Mouse (Mus musculus): ENCODE results near the gene Tet3. TPM values are rescaled to one million over a fixed set of nuclear protein-coding genes. Genes with fewer than 3 reads are reported as not detected.

The Tet3 gene
- polyA plus RNA-seq, 1 experiment = 32.6 TPM

DNA sequence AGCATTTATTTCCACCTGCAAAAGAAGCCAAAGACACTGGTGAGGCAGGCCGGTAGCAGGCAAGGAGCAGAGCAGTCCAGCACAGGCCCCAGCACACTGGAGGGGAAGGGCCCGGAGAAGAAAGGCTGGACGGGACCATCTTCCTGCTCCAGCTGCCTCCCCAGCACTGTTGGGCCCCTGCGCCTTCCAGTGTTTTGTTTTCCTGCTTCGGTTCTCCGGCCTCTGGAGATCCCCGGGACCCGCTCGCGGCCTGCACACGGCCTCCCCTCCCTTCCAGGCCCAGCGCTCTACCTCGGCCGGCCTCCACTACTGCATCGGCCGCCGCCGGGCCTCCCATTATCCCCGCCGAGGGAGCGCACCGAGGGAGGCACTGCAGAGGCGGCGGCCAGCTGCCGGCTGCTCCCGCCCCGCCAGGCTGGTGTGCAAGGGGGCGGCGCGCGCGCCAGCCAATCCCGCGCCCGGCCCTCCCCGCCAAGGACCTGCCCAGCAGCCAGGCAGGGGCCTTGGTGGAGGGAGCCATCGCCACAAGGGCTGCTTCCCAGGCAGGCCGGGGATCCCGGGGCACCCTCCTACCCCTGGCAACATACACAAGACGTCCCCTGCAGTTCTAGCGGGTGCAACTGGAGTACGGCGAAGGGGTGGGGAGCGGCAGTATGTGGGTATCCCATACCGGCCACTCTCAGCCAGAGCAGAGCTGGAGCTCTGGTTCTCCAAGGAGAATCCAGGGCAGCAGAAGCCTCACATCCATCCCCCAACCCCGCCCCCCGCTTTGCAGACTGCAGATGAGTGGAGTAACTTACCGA is 17.4 kb downstream of the Tet3 start:
- DNase-seq = peak; percentile 80
- 2% methylated on average over 48 of the region's 48 CpGs for WGBS
- no peaks in the 10 kb centered on the region for H3K36me3 ChIP-seq (ENCODE audit: control insufficient read depth, insufficient read depth, low read length)

DNA sequence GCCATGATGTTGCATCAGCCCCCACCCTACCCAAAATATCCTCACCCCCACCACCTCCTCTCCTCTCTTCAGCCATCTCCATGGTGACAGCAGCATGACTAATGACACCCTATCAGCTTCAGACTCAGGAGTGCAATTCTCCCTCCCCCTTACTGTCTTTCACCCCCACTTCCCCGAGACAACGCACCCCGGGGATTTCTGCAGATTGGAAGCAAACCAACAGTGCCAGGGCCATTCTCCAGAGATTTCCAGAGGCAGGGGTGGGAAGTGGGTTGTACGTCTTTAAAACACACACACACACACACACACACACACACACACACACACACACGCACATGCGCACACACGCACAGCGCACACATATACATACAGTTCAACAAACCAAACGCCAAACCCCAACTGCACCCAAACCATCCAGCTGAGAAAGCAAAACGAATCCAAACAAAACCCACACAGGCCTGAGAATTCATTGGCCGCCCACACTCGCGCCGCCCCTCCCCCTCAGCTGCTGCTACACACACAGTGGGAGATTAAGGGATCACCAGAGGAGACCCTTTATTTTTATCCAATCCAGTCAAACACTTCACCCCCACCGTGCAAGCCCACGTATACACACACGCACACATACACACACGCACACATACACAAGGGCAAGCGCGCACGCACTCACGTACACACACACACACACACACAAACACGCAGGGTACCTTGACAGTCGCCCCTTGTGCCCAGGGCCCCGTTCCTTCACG is 18.2 kb downstream of the Tet3 start:
- H3K4me1 ChIP-seq (replicated peaks; ENCODE audit: control insufficient read depth, insufficient read depth, low read length) = peaks cover 49% of the 10 kb centered on the region
- no peaks in the 10 kb centered on the region for H3K36me3 ChIP-seq (ENCODE audit: control insufficient read depth, insufficient read depth, low read length)
- no peaks in the 10 kb centered on the region for H3K27me3 ChIP-seq (ENCODE audit: control insufficient read depth, insufficient read depth, low read length)
- TF ChIP-seq CTCF (IDR thresholded peaks at IDR 0.05; ENCODE audit: borderline replicate concordance, control insufficient read depth, extremely low read depth, insufficient read depth, low read length, poor library complexity) (no peak), POLR2A (IDR thresholded peaks at IDR 0.05; ENCODE audit: control insufficient read depth, extremely low read depth, insufficient read depth, low read length, poor library complexity) (no peak)
- DNase-seq = peak; percentile 52
- peak overlapping the region; percentile 66 for H3K4me3 ChIP-seq (ENCODE audit: control insufficient read depth, insufficient read depth, low read length)
- 29% methylated on average over 26 of the region's 26 CpGs for WGBS
- H3K27ac ChIP-seq (ENCODE audit: control insufficient read depth, insufficient read depth, low read length) = peak overlapping the region; percentile 30; the same call in 1 of the 2 replicates

More for the DNA sequence above, 17.4 kb downstream of the Tet3 start:
- H3K4me1 ChIP-seq (replicated peaks; ENCODE audit: control insufficient read depth, insufficient read depth, low read length) = peaks cover 49% of the 10 kb centered on the region
- peak overlapping the region; percentile 66 for H3K4me3 ChIP-seq (ENCODE audit: control insufficient read depth, insufficient read depth, low read length)
- no peaks in the 10 kb centered on the region for H3K27me3 ChIP-seq (ENCODE audit: control insufficient read depth, insufficient read depth, low read length)
- peak; percentile 41; the same call in 1 of the 2 replicates for TF ChIP-seq CTCF (IDR thresholded peaks at IDR 0.05; ENCODE audit: borderline replicate concordance, control insufficient read depth, extremely low read depth, insufficient read depth, low read length, poor library complexity)
- TF ChIP-seq POLR2A (IDR thresholded peaks at IDR 0.05; ENCODE audit: control insufficient read depth, extremely low read depth, insufficient read depth, low read length, poor library complexity) = peak; percentile 54; the same call in 1 of the 2 replicates
- H3K27ac ChIP-seq (ENCODE audit: control insufficient read depth, insufficient read depth, low read length) = peak overlapping the region; percentile 30; the same call in 1 of the 2 replicates

DNA sequence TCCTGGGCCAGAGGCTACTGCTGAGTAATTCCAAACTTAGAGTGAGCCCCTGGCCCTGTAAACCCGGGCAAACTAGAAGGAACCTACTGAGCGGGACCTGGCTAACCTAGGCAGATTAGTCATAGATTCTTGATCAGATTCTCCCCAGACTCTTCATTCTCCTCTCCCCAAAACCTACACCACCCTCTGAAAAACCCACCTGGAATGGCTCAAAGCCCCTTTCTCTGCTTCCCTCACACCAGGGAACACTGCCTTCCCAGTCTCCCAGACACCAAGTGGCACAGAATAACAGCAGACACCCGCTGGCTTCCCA is 18.7 kb downstream of the Tet3 start:
- DNase-seq = no peak
- TF ChIP-seq POLR2A (IDR thresholded peaks at IDR 0.05; ENCODE audit: control insufficient read depth, extremely low read depth, insufficient read depth, low read length, poor library complexity) = no peak
- TF ChIP-seq CTCF (IDR thresholded peaks at IDR 0.05; ENCODE audit: borderline replicate concordance, control insufficient read depth, extremely low read depth, insufficient read depth, low read length, poor library complexity) = no peak
- 79% methylated on average over 3 of the region's 3 CpGs for WGBS
- Histone ChIP-seq H3K27ac (ENCODE audit: control insufficient read depth, insufficient read depth, low read length) (no peak overlapping the region), H3K4me3 (ENCODE audit: control insufficient read depth, insufficient read depth, low read length) (peak overlapping the region; percentile 66; the same call in 1 of the 2 replicates), H3K27me3 (ENCODE audit: control insufficient read depth, insufficient read depth, low read length) (no peaks in the 10 kb centered on the region), H3K4me1 (replicated peaks; ENCODE audit: control insufficient read depth, insufficient read depth, low read length) (peaks cover 49% of the 10 kb centered on the region), H3K36me3 (ENCODE audit: control insufficient read depth, insufficient read depth, low read length) (no peaks in the 10 kb centered on the region)

DNA sequence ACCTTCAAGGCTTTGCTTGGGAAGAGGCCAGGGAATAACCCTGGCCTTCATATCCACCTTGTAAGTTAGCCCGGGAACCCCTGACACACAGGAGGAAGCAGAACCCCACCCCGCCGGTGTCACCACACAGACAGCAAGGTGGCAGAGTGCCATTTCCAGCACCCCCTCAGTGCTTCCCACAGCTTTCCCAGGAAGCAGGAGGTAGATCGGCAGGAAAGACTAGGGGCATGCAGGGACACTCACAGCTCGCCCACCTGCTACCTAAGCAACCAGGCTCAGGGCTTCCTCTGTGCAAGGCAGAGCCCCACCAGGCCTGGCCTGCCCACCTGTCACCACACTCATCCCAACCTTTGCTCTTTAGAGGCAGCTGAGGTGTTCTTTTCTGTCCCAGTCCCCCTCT is 19.1 kb downstream of the Tet3 start:
- Histone ChIP-seq H3K4me3 (ENCODE audit: control insufficient read depth, insufficient read depth, low read length) (no peak overlapping the region; the same call in 1 of the 2 replicates), H3K4me1 (replicated peaks; ENCODE audit: control insufficient read depth, insufficient read depth, low read length) (peaks cover 46% of the 10 kb centered on the region), H3K27ac (ENCODE audit: control insufficient read depth, insufficient read depth, low read length) (no peak overlapping the region), H3K27me3 (ENCODE audit: control insufficient read depth, insufficient read depth, low read length) (no peaks in the 10 kb centered on the region), H3K36me3 (ENCODE audit: control insufficient read depth, insufficient read depth, low read length) (no peaks in the 10 kb centered on the region)
- 61% methylated on average over 5 of the region's 5 CpGs for WGBS
- DNase-seq = no peak
- TF ChIP-seq POLR2A (IDR thresholded peaks at IDR 0.05; ENCODE audit: control insufficient read depth, extremely low read depth, insufficient read depth, low read length, poor library complexity) = no peak
- no peak for TF ChIP-seq CTCF (IDR thresholded peaks at IDR 0.05; ENCODE audit: borderline replicate concordance, control insufficient read depth, extremely low read depth, insufficient read depth, low read length, poor library complexity)

DNA sequence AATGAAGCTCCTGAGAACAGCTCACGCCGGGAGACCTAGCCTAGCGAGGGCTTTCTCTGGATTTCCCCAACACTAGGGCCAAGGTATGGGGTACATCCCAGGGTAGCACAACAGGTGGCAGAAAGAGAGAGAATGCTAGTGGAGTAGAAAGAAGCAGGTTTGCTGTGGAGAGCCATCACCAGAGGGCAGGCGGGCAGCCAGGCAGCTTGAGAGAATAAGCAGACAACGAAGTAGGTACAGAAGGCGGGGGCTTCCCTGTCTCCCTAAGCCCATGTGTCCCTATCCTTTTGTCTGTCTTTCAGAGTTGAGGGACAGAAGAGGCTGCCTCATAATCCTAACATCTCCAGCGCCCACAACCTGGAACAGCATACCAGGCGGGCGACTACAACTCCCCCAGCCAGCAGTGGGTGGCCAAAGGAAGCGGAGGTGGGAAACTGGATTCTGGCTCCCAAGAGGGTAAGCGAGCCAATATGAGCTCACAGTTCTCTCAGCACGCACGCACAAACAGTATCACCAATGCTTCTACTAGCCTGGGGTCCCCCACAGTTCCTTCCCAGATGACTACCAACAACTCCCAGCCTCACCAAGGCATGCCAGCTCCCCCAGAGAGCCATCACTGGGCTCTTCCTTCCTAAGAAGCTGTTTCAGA is 19.6 kb downstream of the Tet3 start:
- Histone ChIP-seq H3K4me1 (replicated peaks; ENCODE audit: control insufficient read depth, insufficient read depth, low read length) (peaks cover 42% of the 10 kb centered on the region), H3K27ac (ENCODE audit: control insufficient read depth, insufficient read depth, low read length) (no peak overlapping the region), H3K36me3 (ENCODE audit: control insufficient read depth, insufficient read depth, low read length) (no peaks in the 10 kb centered on the region), H3K27me3 (ENCODE audit: control insufficient read depth, insufficient read depth, low read length) (no peaks in the 10 kb centered on the region), H3K4me3 (ENCODE audit: control insufficient read depth, insufficient read depth, low read length) (no peak overlapping the region)
- TF ChIP-seq CTCF (IDR thresholded peaks at IDR 0.05; ENCODE audit: borderline replicate concordance, control insufficient read depth, extremely low read depth, insufficient read depth, low read length, poor library complexity) = no peak
- no peak for TF ChIP-seq POLR2A (IDR thresholded peaks at IDR 0.05; ENCODE audit: control insufficient read depth, extremely low read depth, insufficient read depth, low read length, poor library complexity)
- DNase-seq = no peak
- WGBS = 92% methylated on average over 13 of the region's 13 CpGs

DNA sequence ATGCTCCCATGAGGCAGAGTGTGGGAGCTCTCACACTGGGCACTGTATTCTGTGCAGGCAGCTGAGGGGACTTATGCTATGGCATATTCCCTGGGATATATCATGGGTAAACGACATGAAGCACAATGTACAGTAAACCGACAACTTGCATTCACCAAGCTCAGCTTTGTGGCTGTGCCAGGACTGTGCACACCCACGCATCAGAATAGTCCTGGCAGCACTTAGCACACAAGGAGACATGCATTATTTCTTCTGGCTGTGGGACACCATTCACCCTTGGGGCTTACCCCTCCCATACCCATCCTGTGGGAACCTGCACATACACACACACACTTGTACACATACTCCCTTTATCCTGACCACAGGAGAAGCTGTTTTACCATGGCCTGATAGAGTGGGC is 20.3 kb downstream of the Tet3 start:
- Histone ChIP-seq H3K4me1 (replicated peaks; ENCODE audit: control insufficient read depth, insufficient read depth, low read length) (peaks cover 44% of the 10 kb centered on the region), H3K4me3 (ENCODE audit: control insufficient read depth, insufficient read depth, low read length) (no peak overlapping the region), H3K27me3 (ENCODE audit: control insufficient read depth, insufficient read depth, low read length) (no peaks in the 10 kb centered on the region), H3K36me3 (ENCODE audit: control insufficient read depth, insufficient read depth, low read length) (no peaks in the 10 kb centered on the region), H3K27ac (ENCODE audit: control insufficient read depth, insufficient read depth, low read length) (no peak overlapping the region)
- WGBS = 90% methylated on average over 3 of the region's 3 CpGs
- no peak for TF ChIP-seq CTCF (IDR thresholded peaks at IDR 0.05; ENCODE audit: borderline replicate concordance, control insufficient read depth, extremely low read depth, insufficient read depth, low read length, poor library complexity)
- TF ChIP-seq POLR2A (IDR thresholded peaks at IDR 0.05; ENCODE audit: control insufficient read depth, extremely low read depth, insufficient read depth, low read length, poor library complexity) = no peak
- DNase-seq = no peak

All from thymus, adult 2 months (tissue).